Mouse (Mus musculus) heart, postnatal 36 days (tissue): ENCODE measurements around the gene Eefsec. TPM values are rescaled to one million over a fixed set of nuclear protein-coding genes. Genes with fewer than 3 reads are reported as not detected.
A peak's percentile ranks its signal among the peaks of the same experiment; 100 is the strongest.

ENCODE experiments used
- DNase-seq, 2 experiments: peaks; one replicate each; pipeline ENCODE4 v3.0.0; 2021 to 2022
- intact Hi-C: fragments of 180-260 bp; cut with DNase I; formaldehyde crosslinking; loops from one replicate; pipeline ENCODE4 v1.15.1; 2025
- total RNA-seq, 2 experiments: library from RNA; stranded (reverse); gene quantifications; 2 replicates each; pipeline ENCODE4 v1.2.3; 2021

The Eefsec gene
- total RNA-seq, 2 experiments from 2014 or later: 6.6 to 8.7 TPM

DNA sequence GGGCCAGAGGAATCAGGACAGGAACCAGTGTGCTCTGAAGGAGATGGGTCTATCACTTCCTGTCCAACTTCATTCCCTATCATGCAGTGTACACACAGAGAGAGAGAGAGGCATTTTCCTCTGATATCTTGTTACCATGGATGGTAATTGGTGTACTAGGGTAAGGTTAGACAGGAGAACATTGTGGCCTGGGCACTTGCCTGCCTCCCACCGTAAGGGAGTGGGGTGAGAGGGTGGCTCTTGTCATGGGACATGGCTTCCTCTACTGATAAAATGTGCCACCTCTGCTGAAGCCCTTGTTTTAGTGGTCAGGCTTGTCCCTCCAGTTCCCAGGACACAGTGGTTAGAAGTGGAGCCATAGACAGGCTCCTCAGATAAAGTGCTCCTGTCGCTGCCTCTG is 178.4 kb downstream of the Eefsec start:
- intact Hi-C loops: no loop called here
- DNase-seq: no peak

DNA sequence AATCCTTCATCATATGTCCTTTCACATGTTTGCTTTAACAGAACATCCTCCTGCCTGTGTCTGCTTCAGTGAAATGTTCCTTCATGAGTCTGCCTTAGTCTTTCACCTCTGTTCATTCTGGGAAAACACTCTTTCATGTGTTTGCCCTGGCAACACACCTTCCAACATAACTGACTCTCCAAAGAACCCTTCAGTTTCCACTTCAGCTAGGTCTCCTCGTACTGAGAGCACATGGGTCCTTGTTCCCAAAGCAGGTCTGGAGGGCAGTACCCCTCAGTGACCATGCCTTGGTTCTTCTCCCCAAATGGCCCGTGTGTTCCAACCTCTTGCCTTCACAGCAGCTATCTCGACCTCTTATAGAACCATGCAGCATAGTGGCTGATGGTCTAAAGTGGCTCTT is 179.3 kb downstream of the Eefsec start:
- no peak for DNase-seq
- intact Hi-C loops: no loop called here

DNA sequence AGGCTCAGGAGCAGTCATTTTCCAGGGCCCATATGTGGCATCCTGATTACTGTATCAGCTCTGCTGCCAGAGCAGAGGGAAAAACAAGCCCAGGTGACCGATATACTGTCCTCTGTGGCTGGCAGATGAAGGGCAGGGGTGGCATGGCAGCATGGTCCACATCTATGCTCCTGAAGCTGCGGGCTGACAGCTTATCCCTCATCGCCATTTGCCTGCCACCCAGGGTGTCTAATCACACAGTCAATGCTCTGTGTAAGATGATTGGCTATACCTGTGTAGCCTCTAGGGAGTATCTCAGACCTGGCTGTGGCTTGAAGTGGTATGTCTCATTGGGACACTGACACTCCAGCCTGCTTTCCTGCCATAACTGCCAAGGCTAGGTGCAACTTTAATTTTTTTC is 180.3 kb downstream of the Eefsec start:
- intact Hi-C loops: no loop called here
- no peak for DNase-seq

DNA sequence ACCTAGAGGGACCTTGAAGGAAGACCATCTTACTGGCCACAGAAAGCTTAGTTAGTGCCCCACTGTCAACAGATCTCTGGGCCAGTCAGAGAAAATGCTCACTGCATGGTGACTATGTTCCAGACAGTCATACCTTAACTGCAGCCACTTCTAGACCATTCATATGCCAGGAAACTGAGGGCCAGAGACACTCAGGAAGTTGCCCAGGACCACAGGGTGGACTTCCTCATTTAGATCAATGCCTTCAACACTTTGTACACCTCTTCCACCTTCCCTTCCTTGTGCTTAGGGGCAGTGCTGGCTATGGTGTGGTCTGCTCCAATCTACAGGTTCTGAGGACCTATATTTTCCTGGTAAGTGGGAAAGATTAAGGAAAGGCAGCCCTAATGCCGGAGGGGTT is 181.0 kb downstream of the Eefsec start:
- intact Hi-C loops: no loop called here
- no peak for DNase-seq

DNA sequence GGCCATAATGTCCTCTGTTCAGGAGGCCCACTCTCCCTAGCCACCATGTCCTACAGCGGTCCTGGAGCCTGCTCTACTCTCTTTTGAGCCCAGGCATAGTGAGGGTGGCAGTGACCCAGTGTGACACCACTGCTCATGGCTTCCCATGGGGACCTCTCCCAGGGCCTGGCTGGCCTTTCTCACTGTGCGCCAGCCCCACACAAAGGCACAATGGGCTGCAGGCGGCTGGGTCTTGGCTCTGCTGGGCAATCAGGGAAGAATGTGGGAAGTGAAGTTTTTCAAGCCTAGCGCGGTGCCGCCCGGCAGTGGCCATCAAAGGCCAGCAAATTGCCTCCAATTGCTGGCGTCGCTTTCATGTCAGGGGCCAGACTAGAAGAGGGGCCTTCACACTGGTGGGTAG is 184.2 kb downstream of the Eefsec start:
- intact Hi-C loops: no loop called here

DNA sequence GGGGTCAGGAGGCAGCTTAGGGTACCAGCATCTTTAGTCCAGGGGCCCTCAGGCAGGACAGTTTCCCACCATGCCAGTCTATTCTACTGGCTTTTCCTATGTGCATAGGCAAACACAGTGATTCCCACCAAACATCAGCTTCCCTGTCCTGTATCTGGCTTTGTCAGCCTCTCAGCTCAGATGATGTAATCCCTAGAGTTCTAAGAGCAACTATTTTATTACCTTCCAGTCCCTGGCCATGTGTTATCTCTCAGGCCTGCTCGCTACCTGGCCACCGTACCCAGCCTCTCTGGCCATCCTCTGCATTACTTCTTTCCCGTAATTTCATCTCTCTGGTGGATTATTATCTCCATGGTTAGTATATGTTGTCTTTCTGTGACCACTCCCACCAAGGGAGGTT is 185.7 kb downstream of the Eefsec start:
- no peak for DNase-seq
- intact Hi-C loops: no loop called here

More for the DNA sequence above, 184.2 kb downstream of the Eefsec start:
- DNase-seq: no peak

DNA sequence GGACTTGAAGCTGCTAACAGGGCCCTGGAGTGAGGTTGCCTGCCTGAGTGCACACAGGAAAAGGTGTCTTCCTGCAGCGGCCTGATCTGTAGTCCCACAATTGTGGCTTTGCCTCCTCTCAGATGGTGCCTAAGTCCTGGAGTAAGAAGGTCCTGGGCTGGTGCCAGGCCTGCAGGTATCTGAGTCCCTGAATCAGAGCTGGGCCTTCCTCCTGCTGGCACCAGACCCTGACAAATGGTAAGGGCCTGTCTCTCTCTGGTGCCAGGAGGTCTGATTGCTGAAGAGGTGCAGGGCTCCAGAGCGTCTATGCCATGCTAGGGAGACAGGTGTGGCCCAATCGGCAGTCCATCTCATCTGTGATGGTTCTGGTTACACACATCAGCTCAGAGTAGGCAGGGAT is 186.7 kb downstream of the Eefsec start:
- no peak for DNase-seq
- intact Hi-C loops: no loop called here

DNA sequence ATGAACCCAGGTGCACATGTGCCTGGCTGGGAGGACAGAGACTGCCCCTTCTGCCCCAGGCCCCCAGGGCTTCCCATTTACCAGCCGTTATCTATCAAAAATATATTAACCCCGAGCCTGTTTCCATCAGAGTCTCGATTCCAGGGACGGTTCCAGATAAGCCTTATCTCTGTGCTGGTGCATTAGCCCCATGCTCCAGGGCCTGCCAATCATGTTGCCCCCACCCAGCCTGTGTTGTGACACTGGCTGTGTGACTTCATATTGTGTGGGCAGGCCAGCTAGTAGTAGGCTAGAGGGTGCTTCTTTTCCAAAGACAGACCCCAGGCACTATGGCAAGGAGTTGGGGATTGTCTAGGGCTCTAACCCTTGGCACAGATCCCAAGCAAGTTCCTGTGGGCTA is 190.9 kb downstream of the Eefsec start:
- DNase-seq: no peak
- intact Hi-C loops: no loop called here

DNA sequence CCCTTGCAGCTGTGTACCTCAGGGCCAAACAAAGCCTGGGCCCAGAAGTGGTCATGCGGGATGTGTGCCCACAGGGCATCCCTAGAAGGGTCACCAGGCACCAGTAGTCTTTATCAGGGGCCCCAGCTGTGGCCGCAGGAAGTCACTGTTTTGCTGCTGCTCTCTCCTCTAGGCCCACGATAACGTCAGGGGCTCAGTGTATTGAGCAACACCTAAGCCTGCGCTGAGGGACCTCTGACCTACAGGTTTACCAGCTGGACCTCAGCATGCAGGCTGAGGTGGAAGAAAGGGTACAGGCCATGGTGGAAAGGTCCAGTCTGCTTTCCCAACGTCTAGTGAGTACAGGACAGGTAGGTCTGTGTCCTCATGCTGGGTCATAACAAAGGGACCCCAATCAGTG is 192.3 kb downstream of the Eefsec start:
- no peak for DNase-seq
- intact Hi-C loops: loop anchor here (5.0 kb wide), 1 partner anchor 158 kb away; no protein-coding TSS in a partner anchor

DNA sequence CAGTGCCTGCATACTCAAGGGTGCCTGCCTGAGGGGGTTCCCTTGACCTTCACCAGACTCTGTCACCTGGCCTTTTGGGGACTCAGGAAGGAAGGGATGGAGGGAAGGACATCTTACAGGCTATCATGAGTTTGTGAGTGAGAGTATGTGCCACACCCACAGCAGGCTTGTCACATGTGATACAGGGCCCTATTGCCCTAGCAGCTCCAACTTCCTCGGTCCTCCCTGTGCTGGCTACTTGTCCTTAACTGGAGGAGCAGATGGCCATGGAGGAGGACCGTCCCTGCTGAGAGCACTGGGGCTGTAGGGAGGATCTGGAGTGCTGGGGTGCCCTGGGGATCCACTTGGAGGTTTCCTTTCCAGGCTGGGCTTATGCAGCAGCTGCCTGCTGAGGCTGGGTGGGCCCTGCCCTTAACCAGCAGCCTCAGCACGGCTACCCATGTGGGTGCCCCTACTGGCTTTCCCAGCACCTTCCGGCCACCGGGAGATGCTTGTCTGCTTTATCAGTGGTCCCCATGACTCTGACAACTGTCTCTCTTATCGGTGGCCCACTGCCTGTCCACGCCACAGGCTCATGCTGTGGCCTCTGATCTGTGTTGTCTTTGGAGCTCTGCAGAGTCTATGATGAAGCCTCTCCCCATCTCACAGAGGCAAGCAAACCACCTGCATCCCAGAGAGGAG is 194.4 kb downstream of the Eefsec start:
- no peak for DNase-seq
- intact Hi-C loops: loop anchor here (5.0 kb wide), 1 partner anchor 160 kb away; no protein-coding TSS in a partner anchor

DNA sequence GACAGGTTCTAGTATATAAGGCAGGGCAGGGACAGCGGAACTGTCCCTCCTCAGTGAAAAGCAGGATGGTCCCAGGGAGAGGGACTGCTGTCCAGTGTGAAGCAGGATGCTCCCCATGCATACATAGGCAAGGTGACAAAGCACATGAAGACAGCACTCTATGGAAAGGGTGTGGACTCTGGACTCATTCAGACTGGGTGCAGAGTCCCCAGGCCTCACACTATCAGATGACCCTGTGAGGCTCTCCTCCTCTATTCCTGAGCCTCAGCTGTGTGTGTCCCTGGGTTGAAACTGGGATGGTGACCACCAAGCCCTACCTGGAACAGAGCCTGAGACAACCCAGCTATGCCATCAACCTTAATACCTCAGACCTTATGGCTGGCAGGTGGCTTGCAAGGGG is 194.9 kb downstream of the Eefsec start:
- no peak for DNase-seq
- intact Hi-C loops: loop anchor here (5.0 kb wide), 1 partner anchor 161 kb away; no protein-coding TSS in a partner anchor

DNA sequence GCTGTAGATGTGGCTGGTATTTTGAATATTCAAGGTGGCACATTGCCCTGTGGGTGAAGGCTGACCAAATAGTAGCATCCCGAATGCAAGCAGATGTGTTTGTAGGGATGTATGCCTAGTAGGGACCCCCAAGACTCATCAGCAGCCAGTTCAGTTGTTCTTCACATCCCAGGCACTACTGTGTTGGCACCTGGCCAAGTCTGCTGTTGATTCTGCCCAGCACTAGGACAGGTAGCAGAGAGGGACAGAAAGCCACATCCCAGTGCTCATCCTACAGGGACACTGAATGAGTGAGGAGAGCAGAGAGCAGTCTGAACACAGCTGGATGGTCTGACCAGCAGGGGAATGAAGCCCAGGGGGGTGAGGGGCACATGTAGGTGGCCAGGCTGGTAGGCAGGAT is 197.1 kb downstream of the Eefsec start:
- no peak for DNase-seq
- intact Hi-C loops: no loop called here

DNA sequence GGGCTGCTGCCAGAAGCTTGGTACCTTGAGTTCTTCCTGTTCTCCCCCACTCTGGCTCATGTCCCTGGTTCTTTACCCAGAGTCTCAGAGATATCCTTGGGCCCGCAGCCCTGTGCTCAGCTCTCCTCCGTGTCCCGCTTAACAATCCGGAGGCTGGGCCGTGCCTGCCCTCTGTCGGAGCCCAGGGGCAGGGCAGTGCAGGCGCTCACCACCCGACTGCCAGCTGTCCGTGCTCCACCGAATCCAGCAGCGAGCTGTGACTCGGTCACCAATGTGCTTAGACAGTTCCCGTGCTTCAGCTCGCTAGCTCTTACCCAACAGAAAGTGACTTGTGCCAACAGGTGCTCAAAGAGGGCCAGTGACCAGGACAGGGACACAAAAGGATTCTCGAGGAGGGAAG is 203.7 kb downstream of the Eefsec start:
- intact Hi-C loops: loop anchor here (1.0 to 5.0 kb wide), 4 partner anchors 53 to 190 kb away; no protein-coding TSS in a partner anchor
- DNase-seq: peak; percentile 58 to 67

DNA sequence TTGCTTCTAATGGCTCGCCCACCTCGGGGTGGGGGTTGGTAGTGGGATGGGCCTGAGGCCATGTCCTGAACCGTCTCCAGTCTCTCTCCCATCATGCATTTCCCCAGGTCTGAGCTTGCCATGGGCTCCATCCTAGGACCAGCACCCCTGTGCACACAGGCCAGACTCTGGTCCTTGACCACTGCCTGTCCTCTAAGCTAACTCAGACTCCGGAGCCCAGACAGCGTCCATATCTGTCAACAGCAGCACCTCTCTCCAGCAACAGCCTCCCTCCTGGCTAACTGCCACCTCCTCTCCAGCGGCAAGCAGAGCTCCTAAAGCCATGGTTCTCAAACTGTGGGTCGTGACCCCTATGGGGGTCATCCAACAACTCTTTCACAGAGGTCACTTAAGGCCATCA is 209.8 kb downstream of the Eefsec start:
- no peak for DNase-seq
- intact Hi-C loops: no loop called here

DNA sequence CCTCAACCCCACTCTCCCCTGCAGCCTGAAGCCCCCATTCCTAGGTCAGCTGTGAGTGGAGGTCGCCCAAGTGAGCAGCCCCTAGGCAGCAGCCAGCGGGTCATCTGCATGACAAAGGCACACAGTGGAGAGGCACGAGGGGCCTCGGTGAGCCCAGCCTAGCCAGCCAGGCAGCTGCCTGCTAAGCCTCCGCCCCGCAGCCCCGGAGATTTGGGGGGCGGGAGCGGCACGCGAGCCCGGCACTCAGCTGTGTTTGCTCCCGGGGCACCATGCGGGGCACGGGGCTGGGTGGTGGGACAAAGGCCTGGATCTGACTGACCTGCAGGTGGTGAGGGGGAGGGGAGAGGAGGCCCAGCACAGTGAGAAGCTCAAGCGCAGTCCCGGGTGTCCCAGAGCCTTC is 210.4 kb downstream of the Eefsec start:
- intact Hi-C loops: no loop called here
- DNase-seq: no peak

DNA sequence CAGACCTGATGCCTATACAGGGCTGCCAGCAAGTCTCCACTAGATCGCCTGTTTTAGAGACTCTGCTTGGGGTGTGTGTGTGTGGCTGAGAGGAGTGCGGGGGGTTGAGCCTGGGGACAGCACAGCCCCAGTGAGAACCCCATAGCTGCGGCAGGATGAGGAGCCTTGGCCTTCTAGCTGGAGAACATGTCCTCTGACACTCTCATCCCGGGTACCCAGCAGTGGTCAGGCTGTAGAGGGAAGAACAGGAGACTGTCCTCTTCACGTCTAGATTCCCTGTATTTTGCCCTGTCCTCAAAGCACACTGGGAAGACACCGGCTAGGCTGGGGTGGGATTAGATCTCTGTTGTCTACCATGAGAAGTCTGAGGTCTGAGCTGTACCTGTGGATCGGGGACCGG is 210.9 kb downstream of the Eefsec start:
- intact Hi-C loops: no loop called here
- DNase-seq: no peak

DNA sequence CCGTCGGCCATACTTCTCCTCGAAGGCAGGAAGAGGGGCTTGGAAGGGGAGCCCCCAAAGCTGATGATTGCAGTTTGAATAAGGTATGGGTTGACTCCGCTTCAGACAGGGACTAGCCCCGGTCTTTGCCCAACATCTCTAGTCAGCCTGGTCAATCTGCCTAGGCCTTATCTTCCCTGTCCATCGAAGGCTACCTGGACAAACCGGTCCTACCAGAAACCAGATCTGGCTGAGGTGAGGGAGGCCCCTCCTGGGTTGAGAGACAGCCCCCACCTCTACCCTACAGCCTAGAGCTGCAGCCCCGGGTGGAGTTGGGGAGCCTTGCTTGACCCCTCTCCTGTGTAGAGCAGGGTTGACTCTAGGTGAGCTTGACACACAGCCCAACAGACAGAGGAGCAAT is 212.3 kb downstream of the Eefsec start:
- intact Hi-C loops: no loop called here
- DNase-seq: no peak

DNA sequence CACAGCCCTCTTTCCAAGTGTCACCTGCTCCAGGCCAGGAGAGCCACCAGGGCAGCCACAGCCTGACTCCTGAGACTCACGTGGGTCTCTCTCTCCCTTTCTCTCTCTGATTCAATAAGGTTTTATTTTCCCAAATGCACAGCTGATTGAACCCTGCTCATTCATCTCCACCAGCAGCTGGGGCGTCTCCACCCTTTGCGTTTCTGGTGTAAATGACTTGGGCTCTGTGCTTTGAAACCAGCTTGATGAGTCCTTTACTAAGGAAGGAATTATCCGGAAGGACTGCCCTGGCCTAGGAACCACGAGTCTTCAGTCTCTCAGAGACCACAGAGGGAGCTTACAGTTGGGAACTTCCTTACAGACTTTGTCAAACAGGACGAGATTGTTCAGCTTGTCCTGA is 214.1 kb downstream of the Eefsec start:
- DNase-seq: no peak
- intact Hi-C loops: no loop called here

DNA sequence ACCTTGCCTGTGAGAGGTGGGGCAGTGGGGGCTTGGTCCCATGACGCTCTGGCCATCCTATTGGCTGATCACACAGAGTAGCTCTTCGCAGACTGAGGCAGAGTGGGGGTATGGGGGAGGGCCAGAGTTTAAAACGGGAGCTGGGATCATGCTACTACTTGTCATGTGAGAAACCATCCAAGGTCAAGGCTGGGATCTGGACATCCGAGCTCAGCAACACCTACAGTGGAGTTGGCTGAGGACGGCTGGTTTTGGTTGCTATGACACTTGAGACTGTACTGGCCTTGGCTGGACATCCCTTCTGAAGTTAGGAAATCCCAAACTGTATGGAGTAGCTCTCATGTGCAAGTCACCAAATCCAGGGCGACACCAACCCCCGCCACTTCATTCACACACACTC is 214.5 kb downstream of the Eefsec start:
- intact Hi-C loops: no loop called here
- DNase-seq: no peak

DNA sequence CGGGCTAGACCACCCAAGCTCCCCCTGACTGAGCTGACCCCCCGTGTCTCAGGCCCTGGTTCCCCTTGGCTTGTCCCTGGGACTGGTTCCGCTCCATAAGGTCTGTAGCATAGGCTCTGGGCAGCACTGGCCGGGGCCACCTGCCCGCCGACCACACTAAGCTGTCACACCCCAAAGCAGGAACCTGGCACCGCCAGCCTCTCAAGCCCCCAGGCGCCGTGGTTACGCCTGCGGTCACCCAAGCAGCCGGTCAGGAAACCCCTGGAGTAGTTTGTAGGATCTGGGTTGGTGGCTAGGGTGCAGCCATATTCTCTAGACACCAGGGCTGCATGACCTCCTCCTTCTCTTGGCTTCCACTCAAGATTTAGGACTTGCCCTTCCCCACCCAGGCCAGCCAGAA is 217.1 kb downstream of the Eefsec start:
- intact Hi-C loops: no loop called here
- DNase-seq: no peak

DNA sequence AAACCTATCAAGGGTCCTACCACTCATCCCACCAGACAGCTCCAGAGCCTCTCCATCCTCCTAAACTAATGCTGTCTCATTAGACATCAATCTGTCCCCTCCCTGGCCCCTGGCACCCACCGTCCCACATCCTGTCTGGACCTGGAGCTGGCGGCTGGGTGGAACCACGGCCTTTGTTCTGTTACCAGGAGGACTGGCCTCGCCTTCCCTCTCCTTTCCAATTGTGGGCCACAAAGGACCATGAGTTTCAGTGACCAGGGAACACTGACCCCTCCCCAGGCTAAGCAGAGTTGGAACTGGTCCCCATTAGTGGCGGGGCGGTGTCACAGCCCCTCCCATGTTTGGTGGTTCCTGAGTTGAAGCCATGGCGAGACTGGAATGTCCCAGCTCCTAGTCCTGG is 218.8 kb downstream of the Eefsec start:
- no peak for DNase-seq
- intact Hi-C loops: no loop called here

DNA sequence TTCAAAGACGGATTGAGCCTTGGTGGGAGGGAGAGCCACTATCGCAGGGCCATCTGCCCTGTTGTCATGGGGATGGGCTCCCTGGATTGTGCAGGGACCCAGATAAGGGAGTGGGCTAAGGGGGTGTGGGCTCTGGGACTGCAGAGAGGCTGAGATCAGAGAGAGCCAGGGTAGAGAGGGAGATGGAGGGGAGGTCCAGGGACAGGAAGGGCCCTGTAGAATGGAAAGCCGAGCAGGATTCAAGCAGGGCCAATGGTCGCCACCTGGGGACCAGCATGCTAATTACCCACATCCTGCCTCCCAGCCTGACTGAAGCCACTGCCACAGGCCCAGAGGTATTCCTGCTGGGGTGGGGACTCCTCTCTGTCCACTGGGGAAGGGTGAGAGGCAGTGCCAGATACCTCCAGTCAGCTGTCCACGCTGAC is 219.8 kb downstream of the Eefsec start:
- intact Hi-C loops: no loop called here
- no peak for DNase-seq

DNA sequence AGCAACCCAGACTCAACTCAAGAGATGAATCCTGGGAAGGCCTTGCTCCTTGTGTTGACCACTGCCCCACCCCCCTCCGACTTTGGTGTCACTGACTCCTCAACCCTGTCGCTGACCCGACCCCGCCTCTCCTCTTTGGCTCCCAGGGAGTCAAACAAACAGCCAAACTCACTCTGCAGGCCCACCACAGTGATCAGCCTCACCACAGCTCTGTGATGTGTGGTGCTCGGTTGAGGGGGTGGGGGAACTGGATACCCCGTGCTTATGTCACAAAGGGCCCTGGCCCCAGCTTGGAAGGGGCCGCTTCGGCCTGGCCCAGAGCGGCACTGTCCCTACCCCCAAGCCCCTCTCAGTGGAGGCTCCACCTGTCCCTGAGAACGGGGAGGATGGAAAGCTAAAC is 224.4 kb downstream of the Eefsec start, which contains the start of gene Dnajb8:
Gene Dnajb8 (plus strand): TSS at position 301 of the 400 bp plus-strand sequence.
- intact Hi-C loops: no loop called here
- DNase-seq: no peak
